Mouse (Mus musculus): ENCODE data around the gene Gfi1b.

GRCm38 (mm10) chr2:28596998-28597397 lies 24.8 kb downstream of the Gfi1b start:
- TF ChIP-seq CTCF (IDR thresholded peaks at IDR 0.05; ENCODE audit: insufficient read depth, low read length) (no peak), POLR2A (IDR thresholded peaks at IDR 0.05; ENCODE audit: borderline replicate concordance, extremely low read depth, low read depth, low read length) (no peak)
